Mouse (Mus musculus) megakaryocyte-erythroid progenitor cell, adult 5 weeks (primary cell): Measurements from ENCODE around the gene Gm7361. TPM values are rescaled to one million over a fixed set of nuclear protein-coding genes. Genes with fewer than 3 reads are reported as not detected.

ENCODE experiments used
- polyA plus RNA-seq: library from polyadenylated mRNA; stranded (reverse); fragments of >175 nt; gene quantifications from 2 replicates; pipeline ENCODE4 v1.2.3, GENCODE M21; 2012

Gene Gm7361
- polyA plus RNA-seq: not detected in 2 replicates

DNA sequence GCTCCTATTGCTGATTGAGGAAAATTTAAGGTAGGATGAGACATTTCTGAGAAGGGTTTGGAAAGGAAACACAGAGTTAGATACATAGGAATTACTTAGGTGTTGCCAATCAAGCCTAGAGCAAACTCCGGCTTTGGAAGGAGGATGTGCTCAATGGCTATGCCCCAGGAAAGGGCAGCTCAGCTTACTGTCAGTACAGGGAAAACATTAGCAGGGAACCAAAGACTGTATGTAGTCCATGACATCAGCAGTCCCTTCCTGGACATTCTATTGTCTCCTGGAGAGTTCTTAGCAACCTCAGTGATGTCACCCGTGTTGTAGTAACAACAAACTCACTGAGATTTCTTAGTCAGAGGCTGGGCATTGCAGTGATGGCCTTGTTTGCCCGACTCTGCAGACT is at the start of gene Gm7361:
Gene Gm7361, plus strand, starts transcription at position 301 of the 400 bp plus-strand sequence.

Other genes with a start within 250 kb of the Gm7361 start
- not detected in 2 replicates for gene Gm5862, start 234.8 kb upstream of the Gm7361 start, polyA plus RNA-seq
- not detected in 2 replicates for gene Speer4a, start 218.1 kb upstream of the Gm7361 start, polyA plus RNA-seq
- not detected in 2 replicates for gene Gm7347, start 199.1 kb upstream of the Gm7361 start, polyA plus RNA-seq
- gene Gm10471, start 168.4 kb upstream of the Gm7361 start, polyA plus RNA-seq: not detected in 2 replicates
- gene 5031410I06Rik, start 152.3 kb upstream of the Gm7361 start, polyA plus RNA-seq: 0.01 TPM in 1 of 2 replicates, not detected in the other
- gene Gm10220, start 136.3 kb upstream of the Gm7361 start, polyA plus RNA-seq: not detected in 2 replicates